Mouse (Mus musculus) bone marrow, adult 2 months (tissue): ENCODE data around the gene Fbxl16. TPM values are rescaled to one million over a fixed set of nuclear protein-coding genes. Genes with fewer than 3 reads are reported as not detected.

Experiments
- H3K27ac ChIP-seq: fragments of 200-500 bp; 2 replicates; pipeline ENCODE4 v1.5.1; 2012; ENCODE audit warnings: low read depth, mild to moderate bottlenecking, control low read depth, inconsistent platforms, low read length; ENCODE audit not compliant: control insufficient read depth, poor library complexity, insufficient read depth
- H3K4me1 ChIP-seq: fragments of 200-500 bp; 2 replicates; pipeline ENCODE4 v1.6.1; 2011; ENCODE audit warnings: low read length; ENCODE audit not compliant: control insufficient read depth, insufficient read depth
- H3K4me3 ChIP-seq: fragments of 200-500 bp; replicated peaks from 2 replicates; pipeline ENCODE3; 2011; ENCODE audit warnings: mild to moderate bottlenecking, low read depth, low read length, control low read depth; ENCODE audit not compliant: control insufficient read depth
- CTCF ChIP-seq: fragments of 200-500 bp; IDR thresholded peaks from 2 replicates; pipeline ENCODE4 v1.5.1; 2011; ENCODE audit warnings: low read length, control low read depth; ENCODE audit not compliant: control insufficient read depth, insufficient read depth
- POLR2A ChIP-seq: fragments of 200-500 bp; IDR thresholded peaks from 2 replicates; pipeline ENCODE4 v1.6.1; 2011; ENCODE audit warnings: low read depth, mild to moderate bottlenecking, control low read depth, low read length, borderline replicate concordance; ENCODE audit not compliant: control insufficient read depth
- WGBS: fragments of 180-500 bp; shearing (Covaris S2); methylation state at CpG from one replicate; pipeline ENCODE4 v1.1.7; 2018; 5-methylcytosine and 5-hydroxymethylcytosine counted together
- polyA plus RNA-seq: library from polyadenylated mRNA; stranded (reverse); fragments of >200 nt; gene quantifications from 2 replicates; pipeline ENCODE4 v1.2.4, GENCODE M21; 2011; ENCODE audit warnings: low replicate concordance; ENCODE audit not compliant: missing spikeins, insufficient read depth, insufficient read length

The Fbxl16 gene
- polyA plus RNA-seq, 1 experiment, result not detected

- Histone ChIP-seq H3K4me3 (peak within 1 kb of the TSS; percentile 87), H3K4me1 (peaks cover 7% of the 10 kb centered on the region; the same call in 1 of the 2 replicates), H3K27ac (peak within 1 kb of the TSS; percentile 89)
- TF ChIP-seq POLR2A (no peak), CTCF (no peak)
- WGBS, result under 1% methylated on average over 24 of the region's 24 CpGs
Measured at GRCm38 (mm10) chr17:25833291-25833663, 24.4 kb downstream of the Fbxl16 start, which contains the start of gene Stub1. Stub1 (minus strand) TSS chr17:25833404.

- TF ChIP-seq CTCF, result no peak
- TF ChIP-seq POLR2A, result no peak
- Histone ChIP-seq H3K4me3 (peak overlapping the region; percentile 87), H3K27ac (no peak overlapping the region), H3K4me1 (peaks cover 4% of the 10 kb centered on the region; the same call in 1 of the 2 replicates)
- 44% methylated on average over 6 of the region's 6 CpGs for WGBS
Measured at GRCm38 (mm10) chr17:25833961-25834594, 25.2 kb downstream of the Fbxl16 start.

GRCm38 (mm10) chr17:25834595-25835222 lies 25.8 kb downstream of the Fbxl16 start:
- no peak; the same call in 1 of the 2 replicates for TF ChIP-seq CTCF
- no peak for TF ChIP-seq POLR2A
- H3K4me3 ChIP-seq, result no peak overlapping the region
- no peak overlapping the region for H3K27ac ChIP-seq
- peaks cover 3% of the 10 kb centered on the region; the same call in 1 of the 2 replicates for H3K4me1 ChIP-seq
- 88% methylated on average over 12 of the region's 12 CpGs for WGBS

GRCm38 (mm10) chr17:25835301-25835700 lies 26.4 kb downstream of the Fbxl16 start:
- H3K4me1 ChIP-seq, result peaks cover 3% of the 10 kb centered on the region; the same call in 1 of the 2 replicates

GRCm38 (mm10) chr17:25835816-25836215 lies 26.9 kb downstream of the Fbxl16 start:
- Histone ChIP-seq H3K27ac (no peak overlapping the region), H3K4me1 (peaks cover 3% of the 10 kb centered on the region; the same call in 1 of the 2 replicates), H3K4me3 (no peak overlapping the region)
- 92% methylated on average over 16 of the region's 16 CpGs for WGBS
- TF ChIP-seq CTCF (no peak), POLR2A (no peak)

More at GRCm38 (mm10) chr17:25835301-25835700, 26.4 kb downstream of the Fbxl16 start:
- TF ChIP-seq POLR2A, result no peak
- no peak for TF ChIP-seq CTCF
- WGBS, result 88% methylated on average over 7 of the region's 7 CpGs
- Histone ChIP-seq H3K27ac (no peak overlapping the region), H3K4me3 (no peak overlapping the region)

GRCm38 (mm10) chr17:25836397-25837075 lies 27.7 kb downstream of the Fbxl16 start:
- Histone ChIP-seq H3K4me3 (no peak overlapping the region), H3K4me1 (peaks cover 3% of the 10 kb centered on the region; the same call in 1 of the 2 replicates), H3K27ac (no peak overlapping the region)
- WGBS, result 23% methylated on average over 23 of the region's 23 CpGs
- TF ChIP-seq CTCF (no peak), POLR2A (0 out of 2 replicates have a peak, but pooled peaks have one; percentile 30)

- H3K27ac ChIP-seq, result no peak within 1 kb of the TSS
- H3K4me1 ChIP-seq, result no peaks in the 10 kb centered on the region
- WGBS, result 1% methylated on average over 29 of the region's 29 CpGs
- H3K4me3 ChIP-seq, result no peak within 1 kb of the TSS
- TF ChIP-seq CTCF, result no peak
- 0 out of 2 replicates have a peak, but pooled peaks have one; percentile 15 for TF ChIP-seq POLR2A
Measured at GRCm38 (mm10) chr17:25837076-25837410, 28.2 kb downstream of the Fbxl16 start, which contains the start of gene Rhbdl1. Rhbdl1 (minus strand) TSS chr17:25837295.

- 77% methylated on average over 3 of the region's 3 CpGs for WGBS
- TF ChIP-seq CTCF (no peak), POLR2A (no peak)
- Histone ChIP-seq H3K4me1 (no peaks in the 10 kb centered on the region), H3K4me3 (no peak overlapping the region), H3K27ac (no peak overlapping the region)
Measured at GRCm38 (mm10) chr17:25837533-25837932, 28.6 kb downstream of the Fbxl16 start.
